10 mouse cellular contexts compared by ENCODE assay signal in the genomic region with DNA sequence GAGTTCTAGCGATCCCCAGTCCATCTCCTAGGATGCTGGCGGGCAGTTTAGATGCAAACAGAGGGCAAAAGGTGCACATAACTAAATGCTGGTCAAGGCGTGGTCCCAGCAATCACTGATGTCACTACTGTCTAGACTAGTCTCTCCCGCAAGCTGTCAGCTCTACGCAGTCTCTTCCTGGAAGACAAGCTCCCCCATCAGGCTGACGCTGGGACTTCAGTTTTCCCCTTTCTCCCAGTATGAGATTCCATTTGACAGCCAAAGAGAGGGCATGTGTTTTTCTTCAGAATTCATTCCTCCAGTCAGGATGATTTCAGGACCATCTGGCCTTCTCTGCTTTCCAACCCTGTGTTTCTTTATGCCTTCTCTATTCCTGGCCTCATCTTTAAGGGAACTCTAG.
DNase-seq lines count a peak whose midpoint lies in the region; ATAC-seq lines count a peak whose summit lies in the region.
"Had no signal": no experiment of that assay in that cellular context is flagged by ENCODE, and none has a peak within 500 bp of the region (broad histone marks: within the 10 kb centered on the region; RNA-seq: fewer than 3 reads in every experiment).

No protein-coding gene starts in this region.

- H3K27ac ChIP-seq in forebrain, embryonic 13.5 days = no peak overlapping the region
- H3K27ac ChIP-seq in forebrain, embryonic 10.5 days = no peak overlapping the region
- H3K27ac ChIP-seq in limb, embryonic 11.5 days (replicated peaks; ENCODE audit: low read depth, low read length) = no peak overlapping the region
- H3K27ac ChIP-seq in limb, embryonic 10.5 days = no peak overlapping the region
- no peak overlapping the region for H3K27ac ChIP-seq in forebrain, embryonic 11.5 days (ENCODE audit: low read depth, low read length)
- H3K27ac ChIP-seq: embryonic facial prominence, embryonic 12.5 days; liver, embryonic 13.5 days had no signal

- H3K27me3 ChIP-seq in forebrain, embryonic 13.5 days = no peaks in the 10 kb centered on the region
- no peaks in the 10 kb centered on the region for H3K27me3 ChIP-seq in forebrain, embryonic 10.5 days (ENCODE audit: poor library complexity, severe bottlenecking)
- no peaks in the 10 kb centered on the region for H3K27me3 ChIP-seq in limb, embryonic 11.5 days (ENCODE audit: control insufficient read depth, insufficient read depth, low read length)
- 0 out of 2 replicates have a peak, but pooled peaks cover 4% of the 10 kb centered on the region for H3K27me3 ChIP-seq in limb, embryonic 10.5 days (ENCODE audit: low read depth, poor library complexity, severe bottlenecking)
- H3K27me3 ChIP-seq in forebrain, embryonic 11.5 days (ENCODE audit: control insufficient read depth, insufficient read depth, low read length) = no peaks in the 10 kb centered on the region
- H3K27me3 ChIP-seq: embryonic facial prominence, embryonic 12.5 days; liver, embryonic 13.5 days had no signal

- no peak overlapping the region for H3K9ac ChIP-seq in forebrain, embryonic 13.5 days
- no peak overlapping the region for H3K9ac ChIP-seq in limb, embryonic 11.5 days (ENCODE audit: low read length)
- no peak overlapping the region for H3K9ac ChIP-seq in forebrain, embryonic 11.5 days (ENCODE audit: low read length)
- H3K9ac ChIP-seq: embryonic facial prominence, embryonic 12.5 days; liver, embryonic 13.5 days had no signal

- no peaks in the 10 kb centered on the region for H3K36me3 ChIP-seq in forebrain, embryonic 13.5 days (ENCODE audit: poor library complexity, severe bottlenecking)
- no peaks in the 10 kb centered on the region for H3K36me3 ChIP-seq in forebrain, embryonic 10.5 days (replicated peaks)
- no peaks in the 10 kb centered on the region for H3K36me3 ChIP-seq in limb, embryonic 11.5 days (ENCODE audit: control insufficient read depth, insufficient read depth, low read length)
- no peaks in the 10 kb centered on the region for H3K36me3 ChIP-seq in limb, embryonic 10.5 days
- H3K36me3 ChIP-seq in forebrain, embryonic 11.5 days (ENCODE audit: control insufficient read depth, insufficient read depth, low read length) = no peaks in the 10 kb centered on the region
- H3K36me3 ChIP-seq: embryonic facial prominence, embryonic 12.5 days; liver, embryonic 13.5 days had no signal

- no peak for DNase-seq in forebrain, embryonic 10.5 days (ENCODE audit: extremely low spot score, low spot score)
- DNase-seq in limb, embryonic 11.5 days (ENCODE audit: low spot score) = peak; percentile 41
- DNase-seq in limb, embryonic 10.5 days (ENCODE audit: low spot score) = no peak
- DNase-seq in adrenal gland, adult 2 months = peak; percentile 36
- peak; percentile 29 to 52 for DNase-seq in layer of hippocampus, adult 8-10 months (ENCODE audit: low spot score in 2 of 2)
- DNase-seq in frontal cortex, postnatal 14 days (ENCODE audit: low spot score in 2 of 2) = no peak
- no peak for DNase-seq in forebrain, embryonic 11.5 days (ENCODE audit: low spot score)
- DNase-seq: liver, embryonic 13.5 days had no signal

- no peaks in the 10 kb centered on the region for H3K4me1 ChIP-seq in forebrain, embryonic 13.5 days
- no peaks in the 10 kb centered on the region for H3K4me1 ChIP-seq in forebrain, embryonic 10.5 days
- H3K4me1 ChIP-seq in limb, embryonic 11.5 days (ENCODE audit: control insufficient read depth, insufficient read depth, low read length) = no peaks in the 10 kb centered on the region
- no peaks in the 10 kb centered on the region for H3K4me1 ChIP-seq in limb, embryonic 10.5 days
- no peaks in the 10 kb centered on the region for H3K4me1 ChIP-seq in forebrain, embryonic 11.5 days (replicated peaks; ENCODE audit: control insufficient read depth, insufficient read depth, low read length)
- H3K4me1 ChIP-seq: embryonic facial prominence, embryonic 12.5 days; liver, embryonic 13.5 days had no signal

- no peak overlapping the region for H3K4me2 ChIP-seq in forebrain, embryonic 13.5 days
- H3K4me2 ChIP-seq in limb, embryonic 11.5 days (ENCODE audit: low read depth, severe bottlenecking) = no peak overlapping the region
- H3K4me2 ChIP-seq in forebrain, embryonic 11.5 days (ENCODE audit: low read depth, low read length, severe bottlenecking) = no peak overlapping the region
- H3K4me2 ChIP-seq: embryonic facial prominence, embryonic 12.5 days; liver, embryonic 13.5 days had no signal

- WGBS in forebrain, embryonic 13.5 days = 47% methylated on average over 6 of the region's 6 CpGs
- WGBS in forebrain, embryonic 10.5 days = 47% methylated on average over 6 of the region's 6 CpGs
- 37% methylated on average over 6 of the region's 6 CpGs for WGBS in limb, embryonic 11.5 days
- WGBS in limb, embryonic 10.5 days = 55% methylated on average over 6 of the region's 6 CpGs
- 43% methylated on average over 6 of the region's 6 CpGs for WGBS in forebrain, embryonic 11.5 days

- H3K4me3 ChIP-seq in forebrain, embryonic 13.5 days = no peak overlapping the region
- no peak overlapping the region for H3K4me3 ChIP-seq in forebrain, embryonic 10.5 days
- no peak overlapping the region for H3K4me3 ChIP-seq in limb, embryonic 11.5 days (ENCODE audit: low read depth, low read length)
- no peak overlapping the region for H3K4me3 ChIP-seq in limb, embryonic 10.5 days
- H3K4me3 ChIP-seq in forebrain, embryonic 11.5 days (ENCODE audit: low read depth, low read length) = no peak overlapping the region
- H3K4me3 ChIP-seq: embryonic facial prominence, embryonic 12.5 days; liver, embryonic 13.5 days had no signal

- 0 out of 2 replicates have a peak, but pooled peaks have one; percentile 27 for ATAC-seq in forebrain, embryonic 13.5 days
- ATAC-seq in limb, embryonic 11.5 days (ENCODE audit: insufficient number of reproducible peaks, low FRiP score, low TSS enrichment, low read depth) = no peak
- no peak for ATAC-seq in forebrain, embryonic 11.5 days (replicated peaks; ENCODE audit: low FRiP score)

- H3K9me3 ChIP-seq in forebrain, embryonic 13.5 days (replicated peaks) = no peaks in the 10 kb centered on the region
- no peaks in the 10 kb centered on the region for H3K9me3 ChIP-seq in forebrain, embryonic 10.5 days
- H3K9me3 ChIP-seq in limb, embryonic 11.5 days (ENCODE audit: control insufficient read depth, low read length) = no peaks in the 10 kb centered on the region
- no peaks in the 10 kb centered on the region for H3K9me3 ChIP-seq in limb, embryonic 10.5 days (replicated peaks)
- H3K9me3 ChIP-seq in forebrain, embryonic 11.5 days (ENCODE audit: control insufficient read depth, low read length) = no peaks in the 10 kb centered on the region
- H3K9me3 ChIP-seq: embryonic facial prominence, embryonic 12.5 days; liver, embryonic 13.5 days had no signal

Comparison
In these comparisons a context has a peak if more than half of its experiments do, and no peak if none do; other contexts are left out.
1. DNase-seq: peak in limb, embryonic 11.5 days (single experiment), adrenal gland, adult 2 months (single experiment) and layer of hippocampus, adult 8-10 months (2 of 2); none in forebrain, embryonic 10.5 days (single experiment), limb, embryonic 10.5 days (single experiment), frontal cortex, postnatal 14 days (0 of 2) and forebrain, embryonic 11.5 days (single experiment).